Mouse (Mus musculus): ENCODE measurements around the gene Hpdl.
A peak's percentile ranks its signal among the peaks of the same experiment; 100 is the strongest.

Hpdl gene

DNA sequence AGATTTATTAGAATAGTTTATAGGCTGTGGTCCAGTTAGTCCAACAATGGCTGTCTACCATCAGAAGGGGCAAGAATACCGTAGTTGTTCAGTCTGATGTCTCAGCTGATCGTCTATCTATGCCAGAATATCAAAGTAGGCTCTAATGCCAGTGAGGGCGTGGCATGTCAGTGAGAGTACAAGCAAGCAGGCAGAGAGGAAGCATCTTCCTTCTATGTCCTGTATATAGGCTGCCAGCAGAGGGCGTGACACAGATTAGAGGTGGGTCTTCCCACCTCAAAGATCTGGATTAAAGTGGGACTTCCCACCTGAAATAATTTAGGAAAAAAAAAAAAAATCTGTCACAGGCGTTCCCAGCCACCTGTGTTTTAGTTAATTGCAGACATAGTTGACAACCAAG is 21.6 kb downstream of the Hpdl start:
- DNase-seq (ENCODE audit: low spot score): no peak

DNA sequence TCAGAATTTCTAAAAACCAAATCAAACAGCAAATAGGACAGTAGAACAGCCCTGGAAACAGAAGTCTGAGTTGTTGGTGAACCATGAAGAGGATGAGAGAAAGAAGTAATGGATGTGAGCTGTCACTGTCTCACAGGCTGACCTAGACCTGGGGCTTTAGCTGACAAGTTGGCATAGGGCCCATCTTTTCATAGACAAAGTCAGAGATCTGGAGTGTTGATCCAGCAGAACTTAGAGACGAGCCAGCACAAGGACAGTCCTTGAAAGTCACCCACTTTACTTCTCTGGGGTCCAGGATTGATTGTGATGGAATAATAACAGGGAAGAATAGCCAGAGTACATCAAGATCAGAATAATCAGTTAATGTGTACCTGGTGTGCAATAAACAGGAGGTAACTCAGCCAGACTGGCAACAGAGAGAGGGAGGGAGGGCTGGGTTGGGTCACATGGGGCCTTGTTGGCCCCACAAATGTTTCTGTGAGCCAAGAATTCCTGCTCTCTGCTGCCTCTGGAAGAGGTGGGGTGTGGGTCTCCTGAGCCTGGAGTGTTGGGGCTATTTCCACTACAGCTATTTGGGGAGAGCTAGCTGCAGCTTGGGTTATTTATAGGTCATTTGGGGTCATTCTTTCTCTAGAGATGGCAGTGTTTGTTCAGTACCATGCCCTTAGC is 24.9 kb downstream of the Hpdl start:
- DNase-seq (ENCODE audit: low spot score): no peak

DNA sequence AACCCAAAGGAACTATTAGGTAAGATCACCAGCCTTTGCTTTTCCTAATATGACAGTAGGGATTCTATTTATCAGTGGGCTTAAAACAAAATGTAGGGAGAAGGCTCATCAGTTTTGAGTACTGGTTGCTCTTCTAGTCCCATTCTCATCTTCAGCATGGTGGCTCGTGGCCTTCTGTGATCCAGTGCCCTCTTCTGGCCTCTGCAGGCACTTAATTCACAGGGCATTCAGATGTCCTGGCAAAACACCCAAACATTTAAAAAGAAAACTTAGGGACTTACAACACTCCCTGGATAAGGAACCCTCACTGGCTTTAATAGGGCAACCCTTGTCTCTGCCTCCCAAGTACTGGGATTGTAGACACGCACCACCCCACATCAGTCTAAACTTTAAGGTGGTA is 27.2 kb downstream of the Hpdl start:
- no peak for DNase-seq (ENCODE audit: low spot score)

DNA sequence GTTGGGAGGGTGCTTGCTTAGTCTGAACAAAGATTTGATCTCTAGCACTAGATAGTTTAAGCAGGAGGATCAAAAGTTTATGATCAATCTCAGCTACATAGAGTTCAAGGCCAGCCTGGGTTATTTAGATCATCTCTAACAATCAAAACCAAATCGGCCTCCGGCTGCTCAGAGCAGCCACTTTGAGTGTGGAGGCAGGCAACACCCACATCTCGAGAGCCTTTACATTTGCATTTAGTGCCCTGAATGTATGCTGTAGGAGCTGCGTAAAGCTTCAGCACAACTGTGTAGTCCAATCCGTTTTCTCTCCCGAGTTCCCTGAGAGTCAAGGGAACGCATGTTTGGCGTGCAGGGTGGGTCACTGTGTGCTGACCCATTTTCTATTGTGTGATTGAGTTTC is 29.1 kb downstream of the Hpdl start:
- DNase-seq (ENCODE audit: low spot score): no peak

DNA sequence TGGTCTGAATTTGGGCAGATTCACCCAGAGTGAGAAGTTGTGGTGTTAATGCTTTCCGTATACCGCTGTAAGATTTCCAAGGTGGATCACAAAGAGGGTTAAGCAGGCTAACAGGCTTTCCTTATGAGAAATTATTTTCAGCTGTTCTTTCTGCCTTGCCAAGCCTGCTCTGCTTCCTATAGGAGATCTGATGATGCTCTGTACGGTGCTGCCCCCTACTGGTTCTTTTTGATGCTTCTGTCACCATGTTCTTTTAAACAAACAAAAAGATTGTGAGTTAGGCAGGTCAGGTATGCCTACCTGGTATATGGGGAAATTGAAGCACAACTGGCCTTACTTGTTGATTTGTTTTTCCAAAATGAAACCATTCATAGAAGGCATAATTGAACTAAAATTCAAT is 32.6 kb downstream of the Hpdl start:
- DNase-seq (ENCODE audit: low spot score): peak; percentile 39

DNA sequence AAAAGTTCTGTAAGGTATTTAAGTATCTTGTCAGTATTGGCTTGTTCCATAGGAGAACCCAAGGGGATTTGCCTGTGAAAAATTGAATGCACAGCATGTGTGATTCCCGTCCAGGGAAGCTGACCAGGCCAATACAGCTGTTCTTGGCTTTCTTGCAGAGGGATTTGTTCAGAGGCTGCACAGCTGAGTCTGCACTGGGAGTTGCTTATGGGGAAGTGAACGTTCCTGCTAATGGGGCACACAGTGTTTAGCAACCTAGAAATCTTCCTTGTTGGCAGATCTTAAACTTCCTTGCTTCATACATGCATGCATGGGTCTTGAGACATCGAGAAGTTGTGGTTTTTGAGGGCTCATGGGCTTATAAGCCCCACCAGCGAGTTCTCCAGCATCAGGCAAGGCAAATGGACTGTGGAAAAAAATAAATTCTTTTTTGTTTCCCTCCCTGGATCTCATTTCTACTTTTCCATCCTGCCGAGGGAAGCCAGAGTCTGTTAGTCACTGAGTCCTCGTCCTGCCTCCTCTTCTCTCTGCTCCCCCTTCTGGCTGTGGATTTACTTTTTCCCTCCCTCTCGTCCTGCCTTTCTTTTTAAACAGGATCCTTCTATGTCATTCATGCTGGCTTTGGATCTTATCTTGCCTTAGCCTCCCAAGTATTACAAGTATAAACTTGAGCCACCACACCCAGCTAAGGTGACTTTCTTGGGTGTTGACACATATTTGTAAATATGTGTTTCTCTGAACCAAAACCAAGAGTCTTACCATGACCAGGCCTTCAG is 33.3 kb downstream of the Hpdl start:
- no peak for DNase-seq (ENCODE audit: low spot score)

DNA sequence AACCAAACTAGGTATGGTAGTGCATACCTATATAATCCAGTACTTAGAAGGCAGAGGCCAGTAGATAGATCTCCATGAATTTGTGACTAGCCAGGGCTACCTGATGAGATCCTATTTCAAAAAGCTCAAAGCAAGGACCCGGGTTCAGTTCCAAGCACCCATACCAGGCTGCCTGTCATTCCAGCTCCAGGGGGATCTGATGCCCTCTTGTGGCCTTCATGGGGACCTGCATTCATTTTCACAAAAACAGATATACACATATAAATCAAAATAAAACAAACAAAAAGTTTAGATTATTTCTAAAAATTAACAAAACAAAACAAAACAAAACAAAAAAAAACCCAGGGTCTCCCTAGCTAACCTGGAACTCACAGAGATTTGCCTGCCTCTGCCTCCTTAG is 34.9 kb downstream of the Hpdl start:
- no peak for DNase-seq (ENCODE audit: low spot score)

DNA sequence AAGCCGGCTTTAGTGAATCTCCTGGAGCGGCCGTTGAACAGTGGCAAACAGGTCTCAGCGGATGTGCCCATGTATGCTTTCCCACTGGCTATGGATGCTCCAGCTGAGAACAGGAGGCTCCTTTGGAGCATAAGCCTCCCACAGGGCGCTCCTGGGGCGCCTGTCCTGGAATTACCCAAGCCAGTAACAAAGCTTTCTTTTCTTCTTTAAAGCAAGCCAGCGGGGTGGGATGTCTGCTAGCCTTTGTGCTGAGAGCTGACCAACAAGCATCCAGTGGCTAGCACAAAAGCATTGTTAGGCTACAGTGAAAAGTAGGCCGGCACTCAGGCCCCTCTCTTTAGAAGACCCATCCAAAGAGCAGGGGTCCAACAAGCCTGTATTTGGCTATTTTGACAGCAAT is 39.3 kb downstream of the Hpdl start:
- no peak for DNase-seq (ENCODE audit: low spot score)

DNA sequence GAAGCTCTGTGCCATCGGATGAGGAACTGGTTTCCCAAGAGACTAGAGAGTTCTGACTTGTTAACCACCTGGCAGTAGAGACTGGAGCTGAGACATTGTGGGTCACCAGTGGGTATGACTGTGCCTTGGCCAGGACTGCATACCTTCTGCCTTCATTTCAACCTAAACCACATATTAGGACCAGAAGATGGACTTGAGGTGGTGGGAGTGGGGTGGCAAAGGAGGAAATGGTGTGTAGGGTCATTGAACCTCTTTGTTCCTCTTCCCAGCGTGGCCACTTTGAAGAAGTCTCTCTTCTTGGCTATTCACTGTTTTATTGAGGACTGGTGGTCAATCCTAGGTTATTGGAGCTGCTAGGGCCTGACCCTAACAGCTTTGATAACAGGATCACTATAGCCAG is 40.1 kb downstream of the Hpdl start:
- no peak for DNase-seq (ENCODE audit: low spot score)

DNA sequence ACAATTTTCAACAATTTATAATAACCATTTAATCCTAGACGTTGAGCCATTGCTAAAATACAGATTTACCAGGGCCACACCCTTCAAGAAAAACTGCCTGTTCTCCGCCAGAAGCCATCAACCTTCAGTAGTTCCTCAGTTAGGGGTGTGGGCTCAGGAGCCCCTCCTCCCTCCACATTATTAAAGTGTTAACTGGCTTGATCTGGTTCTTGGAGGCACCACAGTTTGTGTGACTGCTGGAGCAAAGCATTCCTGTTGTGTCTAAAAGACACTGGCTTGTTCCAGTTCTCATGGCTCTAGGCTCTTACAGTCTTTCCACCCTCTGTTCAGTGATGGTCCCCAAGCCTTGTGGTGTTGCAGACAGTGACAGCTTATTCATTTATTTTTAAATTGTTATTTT is 41.0 kb downstream of the Hpdl start:
- DNase-seq (ENCODE audit: low spot score): no peak

DNA sequence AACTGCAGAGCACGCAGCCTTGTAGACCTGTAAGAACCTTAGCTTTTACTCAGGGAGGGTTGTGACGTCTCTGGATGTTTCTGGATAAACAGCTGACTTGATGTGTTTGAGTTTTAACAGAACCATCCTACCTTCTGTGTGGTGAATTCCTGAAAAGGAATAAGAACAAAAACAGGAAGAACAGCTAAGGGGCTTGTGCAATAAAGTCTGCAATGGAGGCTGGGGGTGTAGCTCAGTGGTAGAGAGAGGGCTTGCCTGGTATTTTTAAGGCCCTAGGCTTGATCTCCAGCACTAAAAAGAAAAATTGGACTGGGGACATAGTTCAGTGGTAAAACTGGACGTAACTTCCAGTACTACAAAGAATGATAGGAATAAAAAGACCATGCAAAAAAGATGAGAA is 44.4 kb downstream of the Hpdl start:
- no peak for DNase-seq (ENCODE audit: low spot score)

DNA sequence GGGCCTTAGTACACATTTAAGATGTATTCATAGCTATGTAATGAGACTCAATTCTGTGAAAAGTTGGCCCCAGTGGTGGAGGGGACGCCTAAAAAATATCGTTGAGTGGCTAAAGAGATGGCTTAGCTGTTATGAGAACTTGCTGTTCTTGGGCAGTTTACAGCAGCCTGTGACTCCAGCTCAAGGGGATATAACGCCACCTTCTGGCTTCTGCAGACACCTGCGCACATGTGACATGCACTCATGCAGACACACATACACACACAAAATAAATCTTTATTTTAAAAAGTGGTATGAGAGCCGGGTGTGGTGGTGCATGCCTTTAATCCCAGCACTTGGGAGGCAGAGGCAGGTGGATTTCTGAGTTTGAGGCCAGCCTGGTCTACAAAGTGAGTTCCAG is 45.1 kb downstream of the Hpdl start:
- DNase-seq (ENCODE audit: low spot score): no peak
